Mouse (Mus musculus) myocyte (in vitro differentiated cells): ENCODE results near the gene Tcirg1.

Experiments used
- CEBPB ChIP-seq: IDR thresholded peaks from 2 replicates; pipeline ENCODE4 v1.6.1; 2011; ENCODE audit warnings: mild to moderate bottlenecking, moderate library complexity; ENCODE audit not compliant: poor library complexity, insufficient read depth, severe bottlenecking
- E2F4 ChIP-seq: IDR thresholded peaks from one replicate; pipeline ENCODE4 v1.6.1; 2011; ENCODE audit warnings: mild to moderate bottlenecking, control low read depth, moderate library complexity; ENCODE audit not compliant: insufficient read depth

GRCm38 (mm10) chr19:3846676-3847604 is 60.0 kb downstream of the Tcirg1 start:
- TF ChIP-seq E2F4 (no peak), CEBPB (no peak)
